ENCODE assay signal across 27 mouse cellular contexts in genomic region chr11:26167609-26167971, GRCm38 (mm10). TPM values are rescaled to one million over a fixed set of nuclear protein-coding genes. Genes with fewer than 3 reads are reported as not detected.
DNase-seq lines count a peak whose midpoint lies in the region; ATAC-seq and TF ChIP-seq lines count a peak whose summit lies in the region.
"Had no signal": no experiment of that assay in that cellular context is flagged by ENCODE, and none has a peak within 500 bp of the region (broad histone marks: within the 10 kb centered on the region; RNA-seq: fewer than 3 reads in every experiment).

No protein-coding gene starts in this region.

- H3K4me3 ChIP-seq in stomach, embryonic 15.5 days (replicated peaks), result no peak overlapping the region
- no peak overlapping the region for H3K4me3 ChIP-seq in stomach, postnatal 0 days (ENCODE audit: low read depth, low read length)
- H3K4me3 ChIP-seq in ES-E14 (ENCODE audit: insufficient read depth in 1 of 2, low read depth in 1 of 2, low read length in 2 of 2, poor library complexity in 1 of 2, severe bottlenecking in 1 of 2), result no peak overlapping the region
- no peak overlapping the region for H3K4me3 ChIP-seq in intestine, embryonic 16.5 days (ENCODE audit: low read length)
- H3K4me3 ChIP-seq: embryonic facial prominence, embryonic 13.5 days; embryonic facial prominence, embryonic 15.5 days; erythroblast, embryonic 14.5 days; forebrain, embryonic 10.5 days; forebrain, embryonic 12.5 days had no signal

- H3K36me3 ChIP-seq in stomach, embryonic 15.5 days, result no peaks in the 10 kb centered on the region
- H3K36me3 ChIP-seq in stomach, postnatal 0 days (ENCODE audit: control insufficient read depth, insufficient read depth, low read length), result no peaks in the 10 kb centered on the region
- H3K36me3 ChIP-seq in ES-E14 (ENCODE audit: control insufficient read depth, insufficient read depth, low read length, poor library complexity, severe bottlenecking), result no peaks in the 10 kb centered on the region
- H3K36me3 ChIP-seq in intestine, embryonic 16.5 days (ENCODE audit: control insufficient read depth, insufficient read depth, low read length), result no peaks in the 10 kb centered on the region
- H3K36me3 ChIP-seq: embryonic facial prominence, embryonic 13.5 days; embryonic facial prominence, embryonic 15.5 days; forebrain, embryonic 10.5 days; forebrain, embryonic 12.5 days had no signal

- 65% methylated on average over 7 of the region's 7 CpGs for WGBS in stomach, embryonic 15.5 days
- 60% methylated on average over 7 of the region's 7 CpGs for WGBS in stomach, postnatal 0 days
- WGBS in intestine, embryonic 16.5 days, result 61% methylated on average over 7 of the region's 7 CpGs

- ATAC-seq in stomach, embryonic 15.5 days (ENCODE audit: insufficient read depth, low FRiP score, low read depth), result 0 out of 2 replicates have a peak, but pooled peaks have one; percentile 10
- ATAC-seq in stomach, postnatal 0 days (ENCODE audit: low FRiP score, low TSS enrichment), result no peak
- ATAC-seq in intestine, embryonic 16.5 days, result peak; percentile 62
- ATAC-seq: activated CD4-positive, CD25-positive, alpha-beta regulatory T cell, adult 4 months; forebrain, embryonic 14.5 days; forebrain, embryonic 16.5 days had no signal

- H3K9me3 ChIP-seq in stomach, embryonic 15.5 days, result no peaks in the 10 kb centered on the region
- H3K9me3 ChIP-seq in stomach, postnatal 0 days (ENCODE audit: control insufficient read depth, low read length), result no peaks in the 10 kb centered on the region
- no peaks in the 10 kb centered on the region for H3K9me3 ChIP-seq in ES-E14 (ENCODE audit: control insufficient read depth, insufficient read depth, low read depth, low read length)
- no peaks in the 10 kb centered on the region for H3K9me3 ChIP-seq in intestine, embryonic 16.5 days (ENCODE audit: control insufficient read depth, low read length)
- H3K9me3 ChIP-seq: embryonic facial prominence, embryonic 13.5 days; embryonic facial prominence, embryonic 15.5 days; forebrain, embryonic 10.5 days; forebrain, embryonic 12.5 days had no signal

- H3K4me1 ChIP-seq in stomach, embryonic 15.5 days, result no peaks in the 10 kb centered on the region
- no peaks in the 10 kb centered on the region for H3K4me1 ChIP-seq in stomach, postnatal 0 days (replicated peaks; ENCODE audit: control insufficient read depth, insufficient read depth)
- peaks cover 2 to 24% of the 10 kb centered on the region in 2 experiments for H3K4me1 ChIP-seq in ES-E14 (ENCODE audit: control insufficient read depth in 2 of 2, insufficient read depth in 2 of 2, low read length in 2 of 2, poor library complexity in 1 of 2)
- H3K4me1 ChIP-seq in intestine, embryonic 16.5 days (ENCODE audit: control insufficient read depth, insufficient read depth, low read length), result no peaks in the 10 kb centered on the region
- H3K4me1 ChIP-seq: embryonic facial prominence, embryonic 13.5 days; embryonic facial prominence, embryonic 15.5 days; forebrain, embryonic 10.5 days; forebrain, embryonic 12.5 days had no signal

- H3K4me2 ChIP-seq in stomach, embryonic 15.5 days, result no peak overlapping the region
- no peak overlapping the region for H3K4me2 ChIP-seq in stomach, postnatal 0 days (replicated peaks; ENCODE audit: low read depth)
- no peak overlapping the region for H3K4me2 ChIP-seq in intestine, embryonic 16.5 days (ENCODE audit: low read depth, low read length)
- H3K4me2 ChIP-seq: embryonic facial prominence, embryonic 13.5 days; embryonic facial prominence, embryonic 15.5 days; forebrain, embryonic 12.5 days had no signal

- no peak for TF ChIP-seq CTCF in stomach, postnatal 0 days (IDR thresholded peaks at IDR 0.05; ENCODE audit: low read depth)

- in situ Hi-C loops in ES-E14 (cut with MboI; ENCODE audit: low sequenced_read_pairs in 2 of 2, unreplicated experiment in 2 of 2), result no loop called here

- H3K27me3 ChIP-seq in stomach, embryonic 15.5 days (replicated peaks), result no peaks in the 10 kb centered on the region
- no peaks in the 10 kb centered on the region for H3K27me3 ChIP-seq in stomach, postnatal 0 days (ENCODE audit: control insufficient read depth, insufficient read depth, low read length)
- H3K27me3 ChIP-seq in intestine, embryonic 16.5 days (replicated peaks; ENCODE audit: control insufficient read depth, insufficient read depth, low read length), result no peaks in the 10 kb centered on the region
- H3K27me3 ChIP-seq: embryonic facial prominence, embryonic 13.5 days; embryonic facial prominence, embryonic 15.5 days; forebrain, embryonic 12.5 days had no signal

- no peak overlapping the region for H3K27ac ChIP-seq in stomach, embryonic 15.5 days
- H3K27ac ChIP-seq in stomach, postnatal 0 days (replicated peaks), result no peak overlapping the region
- H3K27ac ChIP-seq in ES-E14 (ENCODE audit: insufficient read depth, low read depth, low read length, poor library complexity, severe bottlenecking), result peak overlapping the region; percentile 34; the same call in 1 of the 2 replicates
- no peak overlapping the region for H3K27ac ChIP-seq in intestine, embryonic 16.5 days (ENCODE audit: low read length)
- H3K27ac ChIP-seq: embryonic facial prominence, embryonic 13.5 days; embryonic facial prominence, embryonic 15.5 days; forebrain, embryonic 10.5 days; forebrain, embryonic 12.5 days had no signal

- H3K9ac ChIP-seq in stomach, embryonic 15.5 days, result no peak overlapping the region
- H3K9ac ChIP-seq in stomach, postnatal 0 days (ENCODE audit: low read length), result no peak overlapping the region
- H3K9ac ChIP-seq in ES-E14 (ENCODE audit: insufficient read depth, low read depth, low read length, poor library complexity, severe bottlenecking), result no peak overlapping the region
- no peak overlapping the region for H3K9ac ChIP-seq in intestine, embryonic 16.5 days (ENCODE audit: low read depth, low read length)
- H3K9ac ChIP-seq: embryonic facial prominence, embryonic 13.5 days; embryonic facial prominence, embryonic 15.5 days; forebrain, embryonic 12.5 days had no signal

- DNase-seq in stomach, postnatal 0 days (ENCODE audit: low spot score), result no peak
- DNase-seq in ES-E14 (ENCODE audit: low read depth, low spot score), result peak; percentile 29
- no peak for DNase-seq in retina, embryonic 14.5 days (ENCODE audit: low spot score)
- no peak for DNase-seq in cerebellum, postnatal 36 days
- DNase-seq in right cerebral cortex, postnatal 25 days, result no peak
- DNase-seq: adrenal gland, adult 8-10 months; adrenal gland, postnatal 14 days; adrenal gland, postnatal 36 days; cerebellum, adult 11-12 months; cerebellum, adult 2 months; cerebellum, adult 9-10 months; cerebellum, postnatal 10 days; cerebellum, postnatal 25 days; embryo, embryonic 11 days had no signal

- TF ChIP-seq EP300 in stomach, postnatal 0 days (optimal IDR thresholded peaks at IDR 0.05), result no peak

TF ChIP-seq in ES-E14, 5 proteins besides CTCF, POLR2A, EP300 and RAD21:
- no peak for TF ChIP-seq HCFC1 (IDR thresholded peaks at IDR 0.05; ENCODE audit: borderline replicate concordance, insufficient read depth, low read length)
- TF ChIP-seq ZNF384 (IDR thresholded peaks at IDR 0.05; ENCODE audit: low read depth, low read length), result no peak
- no peak for TF ChIP-seq MAFK (IDR thresholded peaks at IDR 0.05; ENCODE audit: insufficient read depth, low read depth, low read length)
- no peak for TF ChIP-seq CHD2 (IDR thresholded peaks at IDR 0.05; ENCODE audit: low read depth, low read length)
- no peak for TF ChIP-seq ZC3H11A (IDR thresholded peaks at IDR 0.05; ENCODE audit: borderline replicate concordance, low read depth, low read length)

RNA-seq across cellular contexts. Expression of gene 5730522E02Rik, which starts 43.0 kb away (rescaled TPM):
- 2.7 and 3.2 TPM in 2 replicates for polyA plus RNA-seq in stomach, embryonic 15.5 days (2015; fragmentation: Nextera tagmentation; extraction: Ambion mirVana)
- 1.1 TPM in 2 replicates for polyA plus RNA-seq in stomach, postnatal 0 days (2015; fragmentation: Nextera tagmentation; extraction: Ambion mirVana)
- total RNA-seq in ES-E14 (2012; rRNA removed), result 0.62 and 1.5 TPM in 2 replicates
- 0.66 and 0.92 TPM in 2 replicates for polyA plus RNA-seq in intestine, embryonic 16.5 days (2015; fragmentation: Nextera tagmentation; extraction: Ambion mirVana)
- total RNA-seq: adrenal gland, postnatal 14 days; adrenal gland, postnatal 36 days; common myeloid progenitor, adult 5-6 weeks; MEL had no signal
- polyA plus RNA-seq: activated CD4-positive, CD25-positive, alpha-beta regulatory T cell, adult 4 months; C2C12; erythroblast, embryonic 14.5 days had no signal
